Mouse (Mus musculus) stomach, postnatal 0 days (tissue): ENCODE data around the gene Tgfa. TPM values are rescaled to one million over a fixed set of nuclear protein-coding genes. Genes with fewer than 3 reads are reported as not detected.

Source experiments
- ATAC-seq: fragments of 200-750 bp; cut with Nextera tagmentation; 2 replicates; pipeline ENCODE4 v1.8.0; 2017; ENCODE audit not compliant: low FRiP score, low TSS enrichment
- DNase-seq: peaks from one replicate; pipeline ENCODE4 v3.0.0-alpha.2; 2016; ENCODE audit warnings: low spot score
- H3K27ac ChIP-seq: fragments of 300-500 bp; sonication (generic); replicated peaks from 2 replicates; pipeline ENCODE4 v1.5.1; 2014; ENCODE audit warnings: mild to moderate bottlenecking, control low read depth
- H3K27me3 ChIP-seq: fragments of 300-500 bp; sonication (generic); 2 replicates; pipeline ENCODE4 v1.6.1; 2014; ENCODE audit warnings: low read length; ENCODE audit not compliant: control insufficient read depth, insufficient read depth
- H3K36me3 ChIP-seq: fragments of 300-500 bp; sonication (generic); 2 replicates; pipeline ENCODE4 v1.6.1; 2014; ENCODE audit warnings: low read length, mixed read lengths; ENCODE audit not compliant: control insufficient read depth, insufficient read depth
- H3K4me1 ChIP-seq: fragments of 300-500 bp; sonication (generic); replicated peaks from 2 replicates; pipeline ENCODE4 v1.6.1; 2014; ENCODE audit warnings: antibody characterized with exemption; ENCODE audit not compliant: control insufficient read depth, insufficient read depth
- H3K4me2 ChIP-seq: fragments of 300-500 bp; sonication (generic); replicated peaks from 2 replicates; pipeline ENCODE4 v1.6.1; 2014; ENCODE audit warnings: low read depth, mild to moderate bottlenecking, control low read depth, moderate library complexity
- H3K4me3 ChIP-seq: fragments of 300-500 bp; sonication (generic); 2 replicates; pipeline ENCODE4 v1.5.1; 2014; ENCODE audit warnings: low read depth, low read length, control low read depth
- H3K9ac ChIP-seq: fragments of 300-500 bp; sonication (generic); 2 replicates; pipeline ENCODE4 v1.6.1; 2014; ENCODE audit warnings: mild to moderate bottlenecking, low read length, control low read depth, mixed read lengths
- H3K9me3 ChIP-seq: fragments of 300-500 bp; sonication (generic); 2 replicates; pipeline ENCODE4 v1.6.1; 2016; ENCODE audit warnings: low read length; ENCODE audit not compliant: control insufficient read depth
- CTCF ChIP-seq: IDR thresholded peaks from 2 replicates; pipeline ENCODE4 v1.5.1; 2016; ENCODE audit warnings: antibody characterized with exemption, low read depth, mild to moderate bottlenecking, moderate library complexity
- EP300 ChIP-seq: optimal IDR thresholded peaks from 2 replicates; pipeline ENCODE3; 2016; ENCODE audit warnings: antibody characterized with exemption
- whole genome bisulfite sequencing: fragments of 180-500 bp; shearing (Covaris S2); extraction: QIAGEN DNeasy Blood & Tissue Kit; methylation state at CpG from one replicate; pipeline ENCODE4 v1.1.7; 2014; 5-methylcytosine and 5-hydroxymethylcytosine counted together
- polyA plus RNA-seq: library from polyadenylated mRNA; unstranded; fragments of >200 nt; fragmentation: Nextera tagmentation; extraction: Ambion mirVana; gene quantifications from 2 replicates; pipeline ENCODE4 v1.2.1, GENCODE M21; 2015

The Tgfa gene
- polyA plus RNA-seq, 1 experiment from 2014 or later = 9.1 TPM

DNA sequence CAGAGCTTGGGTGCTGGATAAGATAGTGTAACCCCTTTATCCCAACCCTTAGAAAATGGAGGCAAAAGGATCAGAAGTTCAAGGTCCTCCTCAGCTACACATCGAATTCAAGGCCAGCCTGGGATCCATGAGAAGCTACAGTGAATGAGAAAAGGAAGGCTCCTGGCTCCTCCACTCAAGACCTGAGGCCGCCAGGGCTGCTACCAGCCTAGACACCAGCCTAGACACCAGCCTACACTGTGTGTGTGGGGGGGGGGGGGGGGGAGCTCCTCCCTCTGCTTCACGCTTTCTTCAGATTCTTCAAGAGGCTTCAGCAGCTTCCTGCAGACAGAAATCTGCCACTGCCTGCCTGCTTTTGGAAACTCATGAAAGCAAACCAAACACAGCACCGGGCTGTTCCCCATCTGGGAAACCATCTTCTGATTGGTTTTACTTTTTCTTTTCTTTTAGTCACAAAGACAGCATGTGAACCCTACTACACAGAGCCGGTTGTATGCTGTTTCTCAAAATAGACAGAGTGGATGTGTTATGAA is 127.1 kb downstream of the Tgfa start:
- WGBS = 70% methylated on average over 5 of the region's 5 CpGs
- DNase-seq = no peak
- Histone ChIP-seq H3K9ac (no peak overlapping the region), H3K4me2 (no peak overlapping the region), H3K36me3 (no peaks in the 10 kb centered on the region), H3K4me1 (no peaks in the 10 kb centered on the region), H3K27me3 (no peaks in the 10 kb centered on the region), H3K4me3 (no peak overlapping the region), H3K27ac (no peak overlapping the region), H3K9me3 (no peaks in the 10 kb centered on the region)
- no peak for ATAC-seq
- TF ChIP-seq EP300 (no peak), CTCF (no peak)

DNA sequence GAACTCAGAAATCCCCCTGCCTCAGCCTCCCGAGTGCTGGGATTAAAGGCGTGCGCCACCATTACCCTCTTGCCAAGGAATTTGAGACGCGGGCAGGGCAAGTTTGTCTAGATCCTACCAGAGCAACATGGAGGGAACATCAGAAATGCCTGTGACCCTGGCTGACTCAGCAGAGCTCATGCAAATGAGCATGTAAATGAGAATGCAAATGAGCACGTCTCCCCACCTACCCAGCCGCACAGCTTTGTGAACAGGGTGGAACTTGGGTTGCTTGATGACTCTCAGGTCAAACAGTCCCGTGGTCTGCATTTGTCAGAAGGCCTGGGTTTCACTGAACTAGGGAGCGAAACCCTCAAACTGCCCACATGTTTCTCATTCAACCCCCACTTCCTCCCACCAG is 128.0 kb downstream of the Tgfa start:
- no peak overlapping the region for H3K4me3 ChIP-seq
- H3K27ac ChIP-seq = no peak overlapping the region
- no peak overlapping the region for H3K4me2 ChIP-seq
- no peak for TF ChIP-seq EP300
- no peak for TF ChIP-seq CTCF
- WGBS = 92% methylated on average over 9 of the region's 9 CpGs
- no peaks in the 10 kb centered on the region for H3K4me1 ChIP-seq
- no peaks in the 10 kb centered on the region for H3K9me3 ChIP-seq
- H3K27me3 ChIP-seq = no peaks in the 10 kb centered on the region
- H3K9ac ChIP-seq = no peak overlapping the region
- H3K36me3 ChIP-seq = no peaks in the 10 kb centered on the region
- ATAC-seq (no peak), DNase-seq (no peak)

DNA sequence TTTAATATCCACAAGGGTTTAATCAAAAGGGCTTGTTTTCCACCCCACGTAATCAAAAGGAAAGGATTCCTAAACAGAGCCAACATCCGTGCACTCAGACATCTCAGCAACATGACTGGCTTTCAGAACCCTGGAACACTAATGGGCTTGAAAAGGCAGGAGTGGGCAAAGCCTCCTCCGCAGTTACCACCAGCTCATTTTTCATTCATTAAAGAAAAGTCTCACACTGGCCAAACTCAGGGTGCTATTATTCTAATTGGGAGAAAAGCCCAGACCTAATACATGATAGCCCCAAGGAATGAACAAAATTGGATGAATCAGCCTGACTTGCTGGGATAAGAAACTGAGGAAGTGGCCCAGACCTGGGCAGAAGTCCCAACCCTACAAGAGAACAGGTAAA is 129.4 kb downstream of the Tgfa start:
- no peak overlapping the region for H3K27ac ChIP-seq
- 63% methylated on average over 3 of the region's 3 CpGs for WGBS
- DNase-seq = no peak

More for the DNA sequence above, 129.4 kb downstream of the Tgfa start:
- no peaks in the 10 kb centered on the region for H3K36me3 ChIP-seq
- H3K9me3 ChIP-seq = no peaks in the 10 kb centered on the region
- no peak for ATAC-seq
- no peak for TF ChIP-seq CTCF
- TF ChIP-seq EP300 = no peak
- H3K4me2 ChIP-seq = no peak overlapping the region
- no peaks in the 10 kb centered on the region for H3K27me3 ChIP-seq
- no peak overlapping the region for H3K4me3 ChIP-seq
- H3K4me1 ChIP-seq = no peaks in the 10 kb centered on the region
- no peak overlapping the region for H3K9ac ChIP-seq

Other genes with a start within 250 kb of the Tgfa start
- gene Dusp11, start 233.6 kb upstream of the Tgfa start, polyA plus RNA-seq = 43.9 and 44.9 TPM in 2 replicates
- gene Figla, start 179.1 kb upstream of the Tgfa start, polyA plus RNA-seq = not detected in 2 replicates
- 1.6 and 2.1 TPM in 2 replicates for gene Add2, start 166.5 kb upstream of the Tgfa start, polyA plus RNA-seq
- 72.1 and 74.8 TPM in 2 replicates for gene Fam136a, start 170.4 kb downstream of the Tgfa start, polyA plus RNA-seq
- 242 and 277 TPM in 2 replicates for gene Snrpg, start 176.1 kb downstream of the Tgfa start, polyA plus RNA-seq
- gene Pcyox1, start 201.9 kb downstream of the Tgfa start, polyA plus RNA-seq = 93.8 and 94.8 TPM in 2 replicates
- gene Tia1, start 209.0 kb downstream of the Tgfa start, polyA plus RNA-seq = 44.6 and 47.2 TPM in 2 replicates
- not detected in 2 replicates for gene Gm44790, start 231.4 kb downstream of the Tgfa start, polyA plus RNA-seq
- 15.0 and 16.4 TPM in 2 replicates for gene C87436, start 243.2 kb downstream of the Tgfa start, polyA plus RNA-seq